In the genomic region with DNA sequence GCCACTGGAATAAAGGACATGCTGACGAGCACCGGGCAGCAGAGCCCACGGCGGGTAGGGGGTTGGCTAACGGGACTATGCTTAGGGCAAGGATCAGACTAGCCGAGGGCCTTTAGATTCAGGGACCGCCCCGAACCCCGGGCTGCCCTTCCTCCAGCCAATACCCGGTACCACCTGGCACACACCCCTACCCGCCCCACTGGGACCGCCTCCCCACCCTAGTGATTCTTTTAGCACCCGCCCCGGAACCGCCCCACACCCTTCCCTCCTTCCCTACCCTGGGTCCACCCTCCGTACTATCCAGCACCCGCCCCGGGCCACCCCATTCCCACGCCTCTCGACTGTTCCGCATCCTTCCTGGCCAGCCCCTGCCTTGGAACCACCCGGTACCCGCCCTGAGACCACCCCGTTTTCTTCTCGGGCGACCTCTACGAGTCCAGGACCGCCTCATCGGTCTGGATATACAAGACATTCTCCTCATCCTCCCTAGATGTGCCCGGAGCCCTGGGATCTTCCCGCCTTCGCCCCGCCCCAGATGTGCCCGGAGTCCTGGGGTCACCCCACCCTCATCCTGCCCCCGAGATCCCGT, we compare ENCODE assay signal across 8 mouse cellular contexts. TPM values are rescaled to one million over a fixed set of nuclear protein-coding genes. Genes with fewer than 3 reads are reported as not detected.
DNase-seq lines count a peak whose midpoint lies in the region; ATAC-seq and TF ChIP-seq lines count a peak whose summit lies in the region.

No protein-coding gene starts in this region.

- under 1% methylated on average over 33 of the region's 36 CpGs for WGBS in hindbrain, postnatal 0 days

- peak; percentile 79 for ATAC-seq in common myeloid progenitor, adult 5-6 weeks (replicated peaks; ENCODE audit: low read depth, poor library complexity, severe bottlenecking)
- peak; percentile 87 for ATAC-seq in hindbrain, postnatal 0 days

- peak overlapping the region; percentile 71 for H3K9ac ChIP-seq in hindbrain, postnatal 0 days (replicated peaks; ENCODE audit: low read length)

- H3K36me3 ChIP-seq in hindbrain, postnatal 0 days (ENCODE audit: insufficient read depth, low read length): no peaks in the 10 kb centered on the region

- no peak for TF ChIP-seq CTCF in hindbrain, postnatal 0 days (IDR thresholded peaks at IDR 0.05; ENCODE audit: low read depth)

- H3K27me3 ChIP-seq in hindbrain, postnatal 0 days (ENCODE audit: insufficient read depth, low read length): no peaks in the 10 kb centered on the region

- H3K4me1 ChIP-seq in hindbrain, postnatal 0 days (ENCODE audit: insufficient read depth, low read length): no peaks in the 10 kb centered on the region

- H3K4me2 ChIP-seq in hindbrain, postnatal 0 days (ENCODE audit: low read depth, low read length): peak overlapping the region; percentile 99

- peak overlapping the region; percentile 81 for H3K27ac ChIP-seq in hindbrain, postnatal 0 days

- DNase-seq in WW6 (ENCODE audit: low read depth, low spot score): peak; percentile 66
- peak; percentile 71 to 72 for DNase-seq in gastrocnemius, adult 8-10 months (ENCODE audit: low spot score in 2 of 2)
- peak; percentile 50 for DNase-seq in hindbrain, postnatal 0 days (ENCODE audit: low spot score)
- peak; percentile 77 to 81 for DNase-seq in left cerebral cortex, adult 18-20 months (ENCODE audit: low spot score in 2 of 2)
- DNase-seq in lung, postnatal 36 days: peak; percentile 96
- DNase-seq in right cerebral cortex, adult 18-20 months: peak; percentile 88
- DNase-seq in urinary bladder, adult 2 months (ENCODE audit: low spot score): peak; percentile 78

- H3K9me3 ChIP-seq in hindbrain, postnatal 0 days (ENCODE audit: low read length): no peaks in the 10 kb centered on the region

- H3K4me3 ChIP-seq in hindbrain, postnatal 0 days (ENCODE audit: low read length): peak overlapping the region; percentile 57

RNA-seq across cellular contexts. Expression of gene Fah, which starts 0.7 kb away (rescaled TPM):
- total RNA-seq in common myeloid progenitor, adult 5-6 weeks (2017): 0.50 and 2.0 TPM in 2 replicates
- 1 to 10 TPM in 3 of 4 experiments, under 1 TPM in 1; 0.75 to 3.4 (median 1.8) TPM for total RNA-seq in gastrocnemius, adult 8-10 months (2022)
- total RNA-seq in hindbrain, postnatal 0 days (2014; rRNA removed): 17.6 and 20.8 TPM in 2 replicates
- polyA plus RNA-seq in hindbrain, postnatal 0 days (2015; fragmentation: Nextera tagmentation; extraction: Ambion mirVana): 14.3 and 14.9 TPM in 2 replicates
- total RNA-seq in left cerebral cortex, adult 18-20 months (2021): 10 to 100 TPM; 22.6 to 24.1 TPM
- 28.7 and 36.3 TPM in 2 replicates for polyA plus RNA-seq in urinary bladder, adult 2 months (2012; rRNA removed)

Comparison
In these comparisons a context has a peak if more than half of its experiments do, and no peak if none do; other contexts are left out.
1. Peak in every context shown above with its lines: DNase-seq, ATAC-seq, H3K4me3 ChIP-seq and H3K27ac ChIP-seq.